Mouse (Mus musculus): ENCODE data around the gene Mgrn1. TPM values are rescaled to one million over a fixed set of nuclear protein-coding genes. Genes with fewer than 3 reads are reported as not detected.
A peak's percentile ranks its signal among the peaks of the same experiment; 100 is the strongest.

The Mgrn1 gene
- total RNA-seq, 2 experiments from 2014 or later = 211 to 212 TPM

GRCm38 (mm10) chr16:4881400-4882351, 4.4 kb upstream of the Mgrn1 start:
- no peak for TF ChIP-seq CTCF (conservative IDR thresholded peaks at IDR 0.05)
- Histone ChIP-seq H3K27ac (peak overlapping the region; percentile 99), H3K4me3 (peak overlapping the region; percentile 76)
- no peak for DNase-seq (ENCODE audit: low spot score in 2 of 2)

GRCm38 (mm10) chr16:4884930-4885329, 1.1 kb upstream of the Mgrn1 start:
- TF ChIP-seq CTCF (conservative IDR thresholded peaks at IDR 0.05) = no peak
- H3K27ac ChIP-seq = peak overlapping the region; percentile 99; the same call in 1 of the 2 replicates
- no peak for DNase-seq (ENCODE audit: low spot score in 2 of 2)
- no peak overlapping the region for H3K4me3 ChIP-seq

GRCm38 (mm10) chr16:4886690-4887020, 606 bp downstream of the Mgrn1 start:
- peak overlapping the region; percentile 80 for H3K4me3 ChIP-seq
- H3K27ac ChIP-seq = peak overlapping the region; percentile 99
- no peak for TF ChIP-seq CTCF (conservative IDR thresholded peaks at IDR 0.05)
- DNase-seq (ENCODE audit: low spot score in 2 of 2) = no peak

- DNase-seq (ENCODE audit: low spot score in 2 of 2) = no peak
- H3K27ac ChIP-seq = peak overlapping the region; percentile 25; the same call in 1 of the 2 replicates
- H3K4me3 ChIP-seq = no peak overlapping the region
- no peak for TF ChIP-seq CTCF (conservative IDR thresholded peaks at IDR 0.05)
Measured at GRCm38 (mm10) chr16:4890201-4890709, 4.2 kb downstream of the Mgrn1 start.

GRCm38 (mm10) chr16:4892171-4892570, 6.1 kb downstream of the Mgrn1 start:
- DNase-seq (ENCODE audit: low spot score in 2 of 2) = no peak
- no peak overlapping the region; the same call in 1 of the 2 replicates for H3K27ac ChIP-seq
- TF ChIP-seq CTCF (conservative IDR thresholded peaks at IDR 0.05) = no peak
- no peak overlapping the region for H3K4me3 ChIP-seq

- no peak overlapping the region for H3K4me3 ChIP-seq
- DNase-seq (ENCODE audit: low spot score in 2 of 2) = no peak
- 0 out of 2 replicates have a peak overlapping the region, but pooled peaks have one; percentile 3 for H3K27ac ChIP-seq
- no peak for TF ChIP-seq CTCF (conservative IDR thresholded peaks at IDR 0.05)
Measured at GRCm38 (mm10) chr16:4894201-4894908, 8.3 kb downstream of the Mgrn1 start.

GRCm38 (mm10) chr16:4896249-4897027, 10.4 kb downstream of the Mgrn1 start:
- TF ChIP-seq CTCF (conservative IDR thresholded peaks at IDR 0.05) = no peak
- no peak overlapping the region for H3K4me3 ChIP-seq
- no peak for DNase-seq (ENCODE audit: low spot score in 2 of 2)
- H3K27ac ChIP-seq = peak overlapping the region; percentile 18; the same call in 1 of the 2 replicates

- TF ChIP-seq CTCF (conservative IDR thresholded peaks at IDR 0.05) = peak; percentile 22; the same call in 1 of the 2 replicates
- Histone ChIP-seq H3K4me3 (no peak overlapping the region), H3K27ac (no peak overlapping the region)
- DNase-seq (ENCODE audit: low spot score in 2 of 2) = no peak
Measured at GRCm38 (mm10) chr16:4897146-4897730, 11.2 kb downstream of the Mgrn1 start.

- DNase-seq (ENCODE audit: low spot score in 2 of 2) = no peak
- no peak for TF ChIP-seq CTCF (conservative IDR thresholded peaks at IDR 0.05)
- H3K27ac ChIP-seq = no peak overlapping the region
- no peak overlapping the region for H3K4me3 ChIP-seq
Measured at GRCm38 (mm10) chr16:4898881-4899280, 12.8 kb downstream of the Mgrn1 start.

- no peak for DNase-seq (ENCODE audit: low spot score in 2 of 2)
- no peak for TF ChIP-seq CTCF (conservative IDR thresholded peaks at IDR 0.05)
- no peak overlapping the region for H3K4me3 ChIP-seq
- H3K27ac ChIP-seq = no peak overlapping the region
Measured at GRCm38 (mm10) chr16:4899711-4900110, 13.7 kb downstream of the Mgrn1 start.

- Histone ChIP-seq H3K4me3 (no peak overlapping the region), H3K27ac (no peak overlapping the region)
- DNase-seq (ENCODE audit: low spot score in 2 of 2) = no peak
- no peak for TF ChIP-seq CTCF (conservative IDR thresholded peaks at IDR 0.05)
Measured at GRCm38 (mm10) chr16:4901167-4901566, 15.1 kb downstream of the Mgrn1 start.

- H3K27ac ChIP-seq = no peak overlapping the region
- H3K4me3 ChIP-seq = no peak overlapping the region
- no peak for DNase-seq (ENCODE audit: low spot score in 2 of 2)
- TF ChIP-seq CTCF (conservative IDR thresholded peaks at IDR 0.05) = no peak
Measured at GRCm38 (mm10) chr16:4902390-4902789, 16.3 kb downstream of the Mgrn1 start.

Measured in layer of hippocampus, adult 2 months (tissue).